Mouse (Mus musculus) kidney, postnatal 14 days (tissue): Measurements from ENCODE around the gene Fahd1.
A peak's percentile ranks its signal among the peaks of the same experiment; 100 is the strongest.

Experiments used
- DNase-seq: peaks from one replicate; pipeline ENCODE4 v3.0.0; 2022; ENCODE audit warnings: mixed read lengths

The Fahd1 gene

GRCm38 (mm10) chr17:24885356-24886133 is 35.4 kb upstream of the Fahd1 start:
- no peak for DNase-seq

GRCm38 (mm10) chr17:24884391-24884790 is 34.2 kb upstream of the Fahd1 start:
- DNase-seq: no peak

- DNase-seq: peak; percentile 54
Measured at GRCm38 (mm10) chr17:24881738-24882440, 31.7 kb upstream of the Fahd1 start.

DNA sequence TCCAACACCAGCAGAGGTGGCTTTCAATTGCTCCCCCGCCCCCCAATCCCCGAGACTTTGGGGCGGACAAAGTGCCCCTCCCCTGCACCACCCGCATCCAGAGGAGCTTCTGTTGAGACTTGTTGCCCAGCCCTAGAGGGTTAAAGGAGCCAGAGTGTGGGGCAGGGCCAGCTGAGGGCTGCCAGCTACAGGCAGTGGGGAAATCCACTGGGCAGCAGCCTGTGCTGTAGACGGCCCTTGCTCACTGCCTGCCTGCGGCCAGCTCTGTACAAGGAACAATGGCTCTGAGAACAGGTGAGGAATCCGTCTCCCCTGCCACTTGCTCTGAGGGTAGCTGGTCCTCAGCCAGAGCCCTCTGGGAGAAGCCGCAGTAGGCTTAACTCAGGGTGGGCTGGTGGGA is 28.4 kb upstream of the Fahd1 start:
- DNase-seq: no peak

DNA sequence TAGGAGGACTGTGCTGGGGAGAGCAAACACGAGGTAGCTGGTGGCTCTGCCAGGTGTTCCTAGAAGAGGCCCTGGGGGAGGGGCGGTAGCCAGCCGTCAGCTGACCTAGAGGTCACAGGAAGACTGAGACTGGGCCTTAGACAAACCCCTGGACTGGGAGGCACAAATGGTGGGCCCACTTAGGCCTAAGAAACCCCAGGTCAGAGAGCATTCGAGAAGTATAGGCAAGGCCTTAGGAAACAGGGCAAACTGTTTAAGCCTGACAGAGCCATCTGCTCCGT is 27.9 kb upstream of the Fahd1 start:
- peak; percentile 89 for DNase-seq

GRCm38 (mm10) chr17:24877336-24878116 is 27.4 kb upstream of the Fahd1 start:
- peak; percentile 75 for DNase-seq

DNA sequence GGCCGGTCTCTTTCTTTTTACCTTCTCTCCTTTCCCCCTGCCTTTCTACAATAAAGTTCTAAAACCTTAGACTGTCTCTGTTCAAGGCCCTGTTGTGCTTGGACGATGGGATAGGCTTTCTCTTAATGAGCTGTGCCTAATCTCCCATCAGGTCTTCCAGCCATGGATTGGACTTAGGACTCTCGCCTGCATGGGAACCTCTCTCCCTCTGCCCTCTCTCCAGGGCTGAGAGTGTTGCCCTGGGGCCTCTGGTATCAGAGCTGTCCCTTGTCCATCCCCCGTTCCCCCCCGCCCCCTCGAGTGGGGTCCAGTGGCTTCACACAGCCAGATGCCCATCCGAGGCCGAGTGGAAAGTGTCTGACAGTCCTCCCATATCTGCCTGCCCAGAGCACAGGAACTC is 24.8 kb upstream of the Fahd1 start:
- no peak for DNase-seq

DNA sequence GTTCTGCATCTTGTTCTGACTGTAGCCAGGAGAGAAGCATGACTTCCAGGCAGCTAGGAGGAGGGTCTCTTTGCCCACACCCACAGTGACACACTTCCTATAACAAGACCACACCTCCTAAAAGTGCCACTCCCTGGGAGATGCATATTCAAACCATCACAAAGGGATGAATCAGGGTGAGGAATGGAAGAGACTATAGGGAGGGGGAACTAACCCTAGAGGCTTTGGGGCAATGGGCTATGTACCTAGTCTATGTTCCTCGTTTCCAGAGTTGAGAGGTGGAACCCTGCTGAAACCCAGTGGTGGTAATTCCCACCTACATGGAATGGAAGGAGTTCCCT is 24.2 kb upstream of the Fahd1 start:
- DNase-seq: no peak

DNA sequence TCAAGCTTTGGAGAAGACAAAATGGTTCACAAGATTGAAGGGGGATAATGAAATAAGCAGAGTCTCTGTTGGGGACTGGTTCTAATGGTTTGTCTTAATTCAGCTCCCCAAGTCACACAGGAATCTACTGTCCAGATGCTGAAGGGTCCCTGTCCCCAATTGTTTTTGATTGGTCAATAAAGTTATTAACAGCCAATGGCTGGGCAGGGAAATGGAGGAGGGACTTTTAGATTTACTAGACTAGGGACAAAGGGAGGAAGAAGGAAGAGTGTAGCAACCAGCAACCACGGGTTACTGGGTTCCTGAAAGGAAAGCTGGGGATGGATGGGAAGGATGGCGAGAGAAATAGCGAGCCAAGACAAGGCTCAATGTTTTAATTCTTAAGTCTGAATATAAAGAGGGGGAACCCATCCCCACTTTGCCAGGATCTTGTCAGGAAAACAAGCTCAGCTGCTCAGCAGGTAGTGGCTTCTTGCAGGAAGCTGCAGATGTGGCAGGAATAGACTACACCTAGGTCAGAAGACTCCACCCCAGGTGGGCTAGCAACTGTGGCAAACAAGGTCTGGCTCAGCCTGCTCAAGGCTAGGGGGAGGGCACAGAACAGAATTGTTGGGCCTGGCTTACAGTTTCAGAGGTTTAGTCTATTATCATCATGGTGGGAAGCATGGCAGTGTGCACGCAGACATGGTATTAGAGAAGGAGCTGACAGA is 23.7 kb upstream of the Fahd1 start:
- no peak for DNase-seq

GRCm38 (mm10) chr17:24867914-24868313 is 17.8 kb upstream of the Fahd1 start:
- no peak for DNase-seq

DNA sequence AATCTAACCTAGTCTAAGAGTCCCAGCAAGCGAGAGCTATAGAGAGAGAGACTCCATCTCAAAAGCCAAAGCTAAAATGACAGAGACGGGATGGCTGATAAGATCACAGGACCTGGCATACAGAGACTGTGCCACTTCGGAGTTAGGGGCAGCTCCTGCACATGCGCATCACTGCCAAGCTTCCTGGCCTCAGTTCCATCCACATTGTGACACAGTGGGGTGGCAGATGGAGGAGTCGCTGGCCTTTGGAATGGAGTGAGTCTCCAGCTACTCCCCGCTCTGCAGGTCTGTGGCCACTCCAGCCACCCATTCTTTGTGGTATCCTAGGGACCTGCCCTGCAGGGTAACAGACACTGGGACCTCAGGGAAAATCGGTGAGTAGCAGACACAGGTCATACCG is 15.6 kb upstream of the Fahd1 start, which contains the start of gene Igfals:
Gene Igfals, plus strand, starts transcription at position 222 of the 400 bp plus-strand sequence.
- no peak for DNase-seq

GRCm38 (mm10) chr17:24861785-24862184 is 11.6 kb upstream of the Fahd1 start:
- no peak for DNase-seq

- DNase-seq: no peak
Measured at GRCm38 (mm10) chr17:24860076-24860475, 9.9 kb upstream of the Fahd1 start.

GRCm38 (mm10) chr17:24858967-24859366 is 8.8 kb upstream of the Fahd1 start:
- DNase-seq: no peak

- DNase-seq: peak; percentile 81
Measured at GRCm38 (mm10) chr17:24857831-24858470, 7.8 kb upstream of the Fahd1 start.

GRCm38 (mm10) chr17:24856589-24856988 is 6.4 kb upstream of the Fahd1 start:
- DNase-seq: no peak

GRCm38 (mm10) chr17:24855838-24856464 is 5.8 kb upstream of the Fahd1 start:
- DNase-seq: no peak

- DNase-seq: no peak
Measured at GRCm38 (mm10) chr17:24851381-24852125, 1.4 kb upstream of the Fahd1 start.

GRCm38 (mm10) chr17:24850773-24851127 is 586 bp upstream of the Fahd1 start:
- no peak for DNase-seq

- no peak for DNase-seq
Measured at GRCm38 (mm10) chr17:24849733-24850064, 465 bp downstream of the Fahd1 start.

DNA sequence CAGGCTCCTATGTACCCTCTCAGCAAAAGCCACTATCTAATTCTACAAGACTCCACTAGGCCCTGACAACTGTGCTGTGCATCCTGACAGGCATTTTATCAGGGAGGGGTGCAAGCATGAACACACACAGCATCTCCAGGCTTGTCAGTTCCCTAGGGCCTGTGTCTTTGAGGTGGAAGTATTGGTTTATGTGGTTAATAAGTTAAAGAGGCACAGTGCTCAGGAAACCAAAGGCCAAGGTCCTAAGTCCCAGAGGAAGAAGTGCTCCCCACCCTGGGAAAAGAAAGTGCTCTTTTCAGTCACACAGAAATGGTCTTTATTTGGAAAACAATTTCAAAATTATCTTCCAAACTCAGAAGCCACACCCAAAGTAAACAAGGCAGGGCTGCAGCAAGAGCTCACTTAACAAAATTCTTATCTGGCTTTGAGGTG is 1.5 kb downstream of the Fahd1 start:
- peak; percentile 54 for DNase-seq

- DNase-seq: peak; percentile 66
Measured at GRCm38 (mm10) chr17:24847386-24847785, 2.8 kb downstream of the Fahd1 start.
